Mouse (Mus musculus) MEL (cell line): ENCODE data around the gene S100a8. TPM values are rescaled to one million over a fixed set of nuclear protein-coding genes. Genes with fewer than 3 reads are reported as not detected.

Experiments
- DNase-seq: peaks from one replicate; pipeline ENCODE4 v3.0.0; 2011; ENCODE audit warnings: low read depth, low spot score
- H3K27ac ChIP-seq: 2 replicates; pipeline ENCODE4 v1.5.1; 2012; ENCODE audit warnings: low read depth, mild to moderate bottlenecking, control low read depth, low read length, moderate library complexity; ENCODE audit not compliant: control insufficient read depth
- H3K27me3 ChIP-seq, 2 experiments: fragments of 150-350 bp in 1 of 2; sonication (generic) in 1 of 2; 2 replicates each; pipeline ENCODE4 v1.6.1; 2012; ENCODE audit warnings: low read length in 2 of 2, mild to moderate bottlenecking in 2 of 2, improper control_type of control experiment in 1 of 2, moderate library complexity in 1 of 2; ENCODE audit not compliant: insufficient read depth in 2 of 2, control insufficient read depth in 1 of 2
- H3K36me3 ChIP-seq, 2 experiments: 2 replicates each; pipeline ENCODE4 v1.6.1; 2012 to 2014; ENCODE audit warnings: low read length in 2 of 2, improper control_type of control experiment in 1 of 2, inconsistent platforms in 1 of 2, mild to moderate bottlenecking in 1 of 2; ENCODE audit not compliant: insufficient read depth in 2 of 2, control insufficient read depth in 1 of 2
- H3K4me1 ChIP-seq, 2 experiments: fragments of 150-350 bp in 1 of 2; sonication (generic) in 1 of 2; 2 replicates each; pipeline ENCODE4 v1.6.1; 2012; ENCODE audit warnings: low read length in 2 of 2, improper control_type of control experiment in 1 of 2, mild to moderate bottlenecking in 1 of 2; ENCODE audit not compliant: insufficient read depth in 2 of 2, control insufficient read depth in 1 of 2
- H3K4me3 ChIP-seq, 2 experiments: fragments of 150-350 bp in 1 of 2; sonication (generic) in 1 of 2; 2 replicates each; pipeline ENCODE4 v1.5.1; 2012; ENCODE audit warnings: low read depth in 2 of 2, low read length in 2 of 2, mild to moderate bottlenecking in 2 of 2, moderate library complexity in 2 of 2, control low read depth in 1 of 2, improper control_type of control experiment in 1 of 2; ENCODE audit not compliant: control insufficient read depth in 1 of 2, insufficient read depth in 1 of 2
- H3K79me2 ChIP-seq: 2 replicates; pipeline ENCODE4 v1.6.1; 2012; ENCODE audit warnings: mild to moderate bottlenecking, low read length, moderate library complexity; ENCODE audit not compliant: control insufficient read depth, poor library complexity, insufficient read depth
- H3K9ac ChIP-seq: 2 replicates; pipeline ENCODE4 v1.6.1; 2012; ENCODE audit warnings: low read depth, mild to moderate bottlenecking, control low read depth, low read length, moderate library complexity; ENCODE audit not compliant: control insufficient read depth, poor library complexity, severe bottlenecking
- H3K9me3 ChIP-seq: fragments of 150-350 bp; sonication (generic); replicated peaks from 2 replicates; pipeline ENCODE4 v1.6.1; 2012; ENCODE audit warnings: mild to moderate bottlenecking, low read length, improper control_type of control experiment, moderate library complexity; ENCODE audit not compliant: insufficient read depth
- BHLHE40 ChIP-seq: IDR thresholded peaks from 2 replicates; pipeline ENCODE4 v1.6.1; 2012; ENCODE audit warnings: low read depth, mild to moderate bottlenecking, inconsistent platforms, low read length, improper control_type of control experiment, borderline replicate concordance
- CHD2 ChIP-seq: IDR thresholded peaks from 2 replicates; pipeline ENCODE4 v1.6.1; 2011; ENCODE audit warnings: low read length, improper control_type of control experiment
- E2F4 ChIP-seq: IDR thresholded peaks from 2 replicates; pipeline ENCODE4 v1.6.1; 2011; ENCODE audit warnings: low read depth, low read length, improper control_type of control experiment, borderline replicate concordance
- ETS1 ChIP-seq: IDR thresholded peaks from 2 replicates; pipeline ENCODE4 v1.6.1; 2012; ENCODE audit warnings: low read depth, mild to moderate bottlenecking, inconsistent platforms, low read length, improper control_type of control experiment, moderate library complexity
- GATA1 ChIP-seq: IDR thresholded peaks from 2 replicates; pipeline ENCODE4 v1.6.1; 2011; ENCODE audit warnings: low read depth, low read length, improper control_type of control experiment
- MAFK ChIP-seq: IDR thresholded peaks from 2 replicates; pipeline ENCODE4 v1.6.1; 2011; ENCODE audit warnings: low read depth, mild to moderate bottlenecking, low read length, improper control_type of control experiment, borderline replicate concordance
- MYB ChIP-seq: IDR thresholded peaks from 2 replicates; pipeline ENCODE4 v1.6.1; 2011; ENCODE audit warnings: mild to moderate bottlenecking, low read depth, low read length, improper control_type of control experiment
- NRF1 ChIP-seq: IDR thresholded peaks from 2 replicates; pipeline ENCODE4 v1.6.1; 2014; ENCODE audit warnings: low read depth, mild to moderate bottlenecking, inconsistent platforms, low read length, improper control_type of control experiment, moderate library complexity; ENCODE audit not compliant: poor library complexity, insufficient read depth, severe bottlenecking
- POLR2A ChIP-seq, 2 experiments: IDR thresholded peaks; 2 replicates each; pipeline ENCODE4 v1.6.1; 2011 to 2012; ENCODE audit warnings: low read length in 2 of 2, mild to moderate bottlenecking in 2 of 2, control low read depth in 1 of 2, improper control_type of control experiment in 1 of 2, low read depth in 1 of 2, moderate library complexity in 1 of 2; ENCODE audit not compliant: control insufficient read depth in 1 of 2, insufficient read depth in 1 of 2, poor library complexity in 1 of 2
- POLR2AphosphoS2 ChIP-seq: IDR thresholded peaks from 2 replicates; pipeline ENCODE4 v1.6.1; 2011; ENCODE audit warnings: low read length, improper control_type of control experiment
- POLR2AphosphoS5 ChIP-seq: IDR thresholded peaks from 2 replicates; pipeline ENCODE4 v1.6.1; 2012; ENCODE audit warnings: low read depth, borderline replicate concordance, mild to moderate bottlenecking, inconsistent platforms, low read length, moderate library complexity, mixed read lengths
- SIN3A ChIP-seq: IDR thresholded peaks from 2 replicates; pipeline ENCODE4 v1.6.1; 2012; ENCODE audit warnings: low read length, improper control_type of control experiment, inconsistent platforms
- TAL1 ChIP-seq: IDR thresholded peaks from 2 replicates; pipeline ENCODE4 v1.6.1; 2012; ENCODE audit warnings: mild to moderate bottlenecking, inconsistent platforms, low read length, moderate library complexity, mixed read lengths
- TCF12 ChIP-seq: IDR thresholded peaks from 2 replicates; pipeline ENCODE4 v1.6.1; 2014; ENCODE audit warnings: low read depth, mild to moderate bottlenecking, inconsistent platforms, low read length, improper control_type of control experiment, moderate library complexity
- USF1 ChIP-seq: IDR thresholded peaks from 2 replicates; pipeline ENCODE4 v1.6.1; 2014; ENCODE audit warnings: low read depth, mild to moderate bottlenecking, inconsistent platforms, low read length, improper control_type of control experiment, moderate library complexity
- USF2 ChIP-seq, 2 experiments: IDR thresholded peaks; 2 replicates each; pipeline ENCODE4 v1.6.1; 2011 to 2012; ENCODE audit warnings: improper control_type of control experiment in 2 of 2, low read length in 2 of 2, borderline replicate concordance in 1 of 2, inconsistent platforms in 1 of 2, low read depth in 1 of 2, mild to moderate bottlenecking in 1 of 2; ENCODE audit not compliant: insufficient read depth in 1 of 2
- ZKSCAN1 ChIP-seq: IDR thresholded peaks from 2 replicates; pipeline ENCODE4 v1.6.1; 2012; ENCODE audit warnings: low read depth, mild to moderate bottlenecking, inconsistent platforms, low read length, improper control_type of control experiment, moderate library complexity
- polyA plus RNA-seq, 2 experiments: library from polyadenylated mRNA; stranded (reverse) in 1 of 2; unstranded in 1 of 2; fragments of >175 nt in 1 of 2; fragments of >200 nt in 1 of 2; gene quantifications; 2 replicates each; pipeline versions ENCODE4 v1.2.1 to v1.2.4; 2012; ENCODE audit warnings: low replicate concordance in 2 of 2, low read depth in 1 of 2; ENCODE audit not compliant: insufficient read length in 2 of 2, insufficient read depth in 1 of 2, missing spikeins in 1 of 2
- total RNA-seq: library from RNA; depleted of rRNA; stranded (reverse); fragments of 300-350 nt; gene quantifications from 2 replicates; pipeline ENCODE4 v1.2.3, GENCODE M21; 2012

The S100a8 gene
- total and polyA plus RNA-seq, 3 experiments: not detected

GRCm38 (mm10) chr3:90629298-90629697 is 39.5 kb upstream of the S100a8 start:
- no peaks in the 10 kb centered on the region for H3K36me3 ChIP-seq
- H3K27me3 ChIP-seq: peaks cover 13 to 18% of the 10 kb centered on the region in 2 experiments
- H3K27ac ChIP-seq: no peak overlapping the region
- H3K4me3 ChIP-seq: no peak overlapping the region
- no peak overlapping the region for H3K9ac ChIP-seq
- H3K79me2 ChIP-seq: no peaks in the 10 kb centered on the region
- TF ChIP-seq MAFK (no peak), POLR2A (IDR thresholded peaks at IDR 0.05; ENCODE audit: control insufficient read depth in 1 of 2, insufficient read depth in 1 of 2, low read depth in 1 of 2, low read length in 2 of 2, poor library complexity in 1 of 2) (no peak)
- H3K4me1 ChIP-seq: no peaks in the 10 kb centered on the region
- DNase-seq: no peak
- H3K9me3 ChIP-seq: no peaks in the 10 kb centered on the region

- peaks cover 8 to 10% of the 10 kb centered on the region in 2 experiments for H3K27me3 ChIP-seq
- no peaks in the 10 kb centered on the region for H3K4me1 ChIP-seq
- no peak overlapping the region for H3K4me3 ChIP-seq
- H3K9me3 ChIP-seq: no peaks in the 10 kb centered on the region
- H3K27ac ChIP-seq: no peak overlapping the region
- no peaks in the 10 kb centered on the region for H3K79me2 ChIP-seq
- no peak for TF ChIP-seq ETS1
- TF ChIP-seq CHD2: no peak
- TF ChIP-seq POLR2AphosphoS5: no peak
- no peak for TF ChIP-seq POLR2AphosphoS2
- no peak for TF ChIP-seq TAL1
- TF ChIP-seq E2F4: no peak
- no peak for TF ChIP-seq MYB
- TF ChIP-seq USF1: no peak
- TF ChIP-seq GATA1: no peak
- no peak for TF ChIP-seq SIN3A
- no peak for TF ChIP-seq TCF12
- no peak for TF ChIP-seq ZKSCAN1
- no peak for TF ChIP-seq BHLHE40
- TF ChIP-seq USF2 (IDR thresholded peaks at IDR 0.05; ENCODE audit: borderline replicate concordance in 1 of 2, insufficient read depth in 1 of 2, low read depth in 1 of 2, low read length in 2 of 2): no peak
- no peak for TF ChIP-seq MAFK
- TF ChIP-seq NRF1: no peak
- H3K9ac ChIP-seq: no peak overlapping the region
- DNase-seq: no peak
- H3K36me3 ChIP-seq: no peaks in the 10 kb centered on the region
Observed at GRCm38 (mm10) chr3:90631984-90632383, 36.8 kb upstream of the S100a8 start.
